Mouse (Mus musculus) myocyte (in vitro differentiated cells): ENCODE data around the gene Polr2l.

Experiments
- E2F4 ChIP-seq: IDR thresholded peaks from one replicate; pipeline ENCODE4 v1.6.1; 2011; ENCODE audit warnings: mild to moderate bottlenecking, control low read depth, moderate library complexity; ENCODE audit not compliant: insufficient read depth
- MAX ChIP-seq: IDR thresholded peaks from one replicate; pipeline ENCODE4 v1.6.1; 2011; ENCODE audit warnings: low read depth, mild to moderate bottlenecking, control low read depth
- MYOD1 ChIP-seq, 3 experiments: IDR thresholded peaks; one replicate each; pipeline ENCODE4 v1.6.1; 2011; ENCODE audit warnings: control low read depth in 2 of 3, low read depth in 2 of 3, mild to moderate bottlenecking in 2 of 3, moderate library complexity in 1 of 3; ENCODE audit not compliant: insufficient read length in 2 of 3, control insufficient read depth in 1 of 3
- MYOG ChIP-seq, 3 experiments: IDR thresholded peaks; one replicate each; pipeline ENCODE4 v1.6.1; 2011; ENCODE audit warnings: control low read depth in 2 of 3, low read depth in 2 of 3, mild to moderate bottlenecking in 2 of 3; ENCODE audit not compliant: insufficient read length in 2 of 3, control insufficient read depth in 1 of 3, insufficient read depth in 1 of 3
- POLR2A ChIP-seq: IDR thresholded peaks from one replicate; pipeline ENCODE4 v1.6.1; 2011; ENCODE audit warnings: low read depth, mild to moderate bottlenecking, control low read depth, moderate library complexity; ENCODE audit not compliant: insufficient read length
- POLR2AphosphoS2 ChIP-seq: IDR thresholded peaks from one replicate; pipeline ENCODE4 v1.6.1; 2011; ENCODE audit warnings: low read depth, control low read depth; ENCODE audit not compliant: insufficient read length
- TCF12 ChIP-seq: IDR thresholded peaks from one replicate; pipeline ENCODE4 v1.6.1; 2011; ENCODE audit warnings: mild to moderate bottlenecking, control low read depth; ENCODE audit not compliant: poor library complexity, insufficient read depth, severe bottlenecking
- TCF3 ChIP-seq: IDR thresholded peaks from one replicate; pipeline ENCODE4 v1.6.1; 2011; ENCODE audit warnings: low read depth, control low read depth; ENCODE audit not compliant: insufficient read length
- USF1 ChIP-seq: IDR thresholded peaks from one replicate; pipeline ENCODE4 v1.6.1; 2011; ENCODE audit warnings: low read depth, mild to moderate bottlenecking, control low read depth, moderate library complexity

GRCm38 (mm10) chr7:141447110-141447991 is 27.6 kb downstream of the Polr2l start, which contains the start of gene Rplp2:
- TF ChIP-seq POLR2AphosphoS2 = peak; percentile 96
- peak; percentile 99 for TF ChIP-seq POLR2A
- TF ChIP-seq TCF3 = no peak
- peak; percentile 63 for TF ChIP-seq MAX
- no peak for TF ChIP-seq MYOG (IDR thresholded peaks at IDR 0.05; ENCODE audit: control insufficient read depth in 1 of 3, insufficient read depth in 1 of 3, insufficient read length in 2 of 3, low read depth in 2 of 3)
- TF ChIP-seq USF1 = peak; percentile 80
- no peak for TF ChIP-seq TCF12
- no peak for TF ChIP-seq MYOD1 (IDR thresholded peaks at IDR 0.05; ENCODE audit: control insufficient read depth in 1 of 3, insufficient read length in 2 of 3, low read depth in 2 of 3)
- TF ChIP-seq E2F4 = no peak
